Mouse (Mus musculus): Measurements from ENCODE around the gene Thap4. TPM values are rescaled to one million over a fixed set of nuclear protein-coding genes. Genes with fewer than 3 reads are reported as not detected.
"Not testable (repeated sequence)": the region's sequence is repeated elsewhere in the genome, so short reads cannot be mapped to it uniquely, and the experiment has no call there.

Thap4 gene
- polyA plus RNA-seq, 1 experiment from 2014 or later: 52.6 TPM

- no peak overlapping the region for H3K4me2 ChIP-seq (ENCODE audit: low read length)
- no peak overlapping the region for H3K4me3 ChIP-seq (ENCODE audit: low read length)
- H3K27me3 ChIP-seq (replicated peaks; ENCODE audit: control insufficient read depth, insufficient read depth, low read length): no peaks in the 10 kb centered on the region
- H3K9ac ChIP-seq (ENCODE audit: low read depth, low read length): no peak overlapping the region
- H3K9me3 ChIP-seq (ENCODE audit: control insufficient read depth, low read length): no peaks in the 10 kb centered on the region
- H3K4me1 ChIP-seq (ENCODE audit: control insufficient read depth, insufficient read depth, low read depth, low read length): no peaks in the 10 kb centered on the region
- peaks cover 54% of the 10 kb centered on the region for H3K36me3 ChIP-seq (ENCODE audit: control insufficient read depth, insufficient read depth, low read length)
- H3K27ac ChIP-seq (ENCODE audit: low read depth, low read length): no peak overlapping the region
- WGBS: 92% methylated on average over 5 of the region's 5 CpGs
- ATAC-seq: no peak
Observed at GRCm38 (mm10) chr1:93776686-93777085, 22.0 kb upstream of the Thap4 start.

- H3K9me3 ChIP-seq (ENCODE audit: control insufficient read depth, low read length): no peaks in the 10 kb centered on the region
- no peak overlapping the region for H3K4me2 ChIP-seq (ENCODE audit: low read length)
- no peak overlapping the region for H3K4me3 ChIP-seq (ENCODE audit: low read length)
- H3K27me3 ChIP-seq (replicated peaks; ENCODE audit: control insufficient read depth, insufficient read depth, low read length): no peaks in the 10 kb centered on the region
- 97% methylated on average over 3 of the region's 3 CpGs for WGBS
- H3K4me1 ChIP-seq (ENCODE audit: control insufficient read depth, insufficient read depth, low read depth, low read length): no peaks in the 10 kb centered on the region
- H3K27ac ChIP-seq (ENCODE audit: low read depth, low read length): no peak overlapping the region
- H3K36me3 ChIP-seq (ENCODE audit: control insufficient read depth, insufficient read depth, low read length): peaks cover 14% of the 10 kb centered on the region
- ATAC-seq: no peak
- no peak overlapping the region for H3K9ac ChIP-seq (ENCODE audit: low read depth, low read length)
Observed at GRCm38 (mm10) chr1:93769901-93770300, 15.2 kb upstream of the Thap4 start.

GRCm38 (mm10) chr1:93767600-93767999 is 12.9 kb upstream of the Thap4 start:
- no peak overlapping the region for H3K4me3 ChIP-seq (ENCODE audit: low read length)
- no peak for ATAC-seq

GRCm38 (mm10) chr1:93764871-93765591 is 10.4 kb upstream of the Thap4 start:
- H3K36me3 ChIP-seq (ENCODE audit: control insufficient read depth, insufficient read depth, low read length): no peaks in the 10 kb centered on the region; the same call in 1 of the 2 replicates
- H3K4me3 ChIP-seq (ENCODE audit: low read length): no peak overlapping the region
- no peak for ATAC-seq
- H3K27ac ChIP-seq (ENCODE audit: low read depth, low read length): no peak overlapping the region
- H3K4me2 ChIP-seq (ENCODE audit: low read length): no peak overlapping the region
- no peak overlapping the region for H3K9ac ChIP-seq (ENCODE audit: low read depth, low read length)
- H3K9me3 ChIP-seq (ENCODE audit: control insufficient read depth, low read length): no peaks in the 10 kb centered on the region
- H3K4me1 ChIP-seq (ENCODE audit: control insufficient read depth, insufficient read depth, low read depth, low read length): no peaks in the 10 kb centered on the region
- 95% methylated on average over 9 of the region's 9 CpGs for WGBS
- no peaks in the 10 kb centered on the region for H3K27me3 ChIP-seq (replicated peaks; ENCODE audit: control insufficient read depth, insufficient read depth, low read length)

More at GRCm38 (mm10) chr1:93767600-93767999, 12.9 kb upstream of the Thap4 start:
- H3K9ac ChIP-seq (ENCODE audit: low read depth, low read length): no peak overlapping the region
- H3K4me2 ChIP-seq (ENCODE audit: low read length): no peak overlapping the region
- no peaks in the 10 kb centered on the region for H3K27me3 ChIP-seq (replicated peaks; ENCODE audit: control insufficient read depth, insufficient read depth, low read length)
- no peaks in the 10 kb centered on the region; the same call in 1 of the 2 replicates for H3K36me3 ChIP-seq (ENCODE audit: control insufficient read depth, insufficient read depth, low read length)
- no peaks in the 10 kb centered on the region for H3K9me3 ChIP-seq (ENCODE audit: control insufficient read depth, low read length)
- H3K27ac ChIP-seq (ENCODE audit: low read depth, low read length): no peak overlapping the region
- WGBS: 94% methylated on average over 6 of the region's 6 CpGs
- no peaks in the 10 kb centered on the region for H3K4me1 ChIP-seq (ENCODE audit: control insufficient read depth, insufficient read depth, low read depth, low read length)

- ATAC-seq; H3K27me3 ChIP-seq (replicated peaks; ENCODE audit: control insufficient read depth, insufficient read depth, low read length): not testable (repeated sequence)
- WGBS: 92% methylated on average over 3 of the region's 3 CpGs
Observed at GRCm38 (mm10) chr1:93763531-93763930, 8.9 kb upstream of the Thap4 start.

GRCm38 (mm10) chr1:93760076-93760475 is 5.4 kb upstream of the Thap4 start:
- Histone ChIP-seq H3K27me3 (replicated peaks; ENCODE audit: control insufficient read depth, insufficient read depth, low read length) (no peaks in the 10 kb centered on the region), H3K9ac (ENCODE audit: low read depth, low read length) (no peak overlapping the region), H3K9me3 (ENCODE audit: control insufficient read depth, low read length) (no peaks in the 10 kb centered on the region), H3K4me3 (ENCODE audit: low read length) (no peak overlapping the region), H3K27ac (ENCODE audit: low read depth, low read length) (no peak overlapping the region), H3K4me2 (ENCODE audit: low read length) (no peak overlapping the region), H3K4me1 (ENCODE audit: control insufficient read depth, insufficient read depth, low read depth, low read length) (peaks cover 15% of the 10 kb centered on the region), H3K36me3 (ENCODE audit: control insufficient read depth, insufficient read depth, low read length) (no peaks in the 10 kb centered on the region)
- ATAC-seq: no peak
- WGBS: 92% methylated on average over 1 of the region's 1 CpGs

More at GRCm38 (mm10) chr1:93763531-93763930, 8.9 kb upstream of the Thap4 start:
- not testable (repeated sequence) for H3K4me2 ChIP-seq (ENCODE audit: low read length); H3K36me3 ChIP-seq (ENCODE audit: control insufficient read depth, insufficient read depth, low read length); H3K9me3 ChIP-seq (ENCODE audit: control insufficient read depth, low read length); H3K4me1 ChIP-seq (ENCODE audit: control insufficient read depth, insufficient read depth, low read depth, low read length); H3K9ac ChIP-seq (ENCODE audit: low read depth, low read length); H3K27ac ChIP-seq (ENCODE audit: low read depth, low read length); H3K4me3 ChIP-seq (ENCODE audit: low read length)

- Histone ChIP-seq H3K9ac (ENCODE audit: low read depth, low read length) (no peak overlapping the region), H3K27me3 (replicated peaks; ENCODE audit: control insufficient read depth, insufficient read depth, low read length) (no peaks in the 10 kb centered on the region), H3K4me2 (ENCODE audit: low read length) (peak overlapping the region; percentile 66), H3K9me3 (ENCODE audit: control insufficient read depth, low read length) (no peaks in the 10 kb centered on the region), H3K4me1 (ENCODE audit: control insufficient read depth, insufficient read depth, low read depth, low read length) (peaks cover 24% of the 10 kb centered on the region), H3K27ac (ENCODE audit: low read depth, low read length) (no peak overlapping the region), H3K36me3 (ENCODE audit: control insufficient read depth, insufficient read depth, low read length) (no peaks in the 10 kb centered on the region), H3K4me3 (ENCODE audit: low read length) (no peak overlapping the region)
- no peak for ATAC-seq
Observed at GRCm38 (mm10) chr1:93756154-93756553, 1.5 kb upstream of the Thap4 start.

GRCm38 (mm10) chr1:93755618-93756017 is 954 bp upstream of the Thap4 start:
- H3K9ac ChIP-seq (ENCODE audit: low read depth, low read length): peak overlapping the region; percentile 92
- no peaks in the 10 kb centered on the region for H3K9me3 ChIP-seq (ENCODE audit: control insufficient read depth, low read length)
- peak overlapping the region; percentile 66 for H3K4me2 ChIP-seq (ENCODE audit: low read length)
- H3K27ac ChIP-seq (ENCODE audit: low read depth, low read length): no peak overlapping the region
- 29% methylated on average over 7 of the region's 7 CpGs for WGBS
- no peaks in the 10 kb centered on the region for H3K27me3 ChIP-seq (replicated peaks; ENCODE audit: control insufficient read depth, insufficient read depth, low read length)
- no peak for ATAC-seq
- peaks cover 24% of the 10 kb centered on the region for H3K4me1 ChIP-seq (ENCODE audit: control insufficient read depth, insufficient read depth, low read depth, low read length)
- H3K4me3 ChIP-seq (ENCODE audit: low read length): peak overlapping the region; percentile 98
- H3K36me3 ChIP-seq (ENCODE audit: control insufficient read depth, insufficient read depth, low read length): no peaks in the 10 kb centered on the region

- Histone ChIP-seq H3K36me3 (ENCODE audit: control insufficient read depth, insufficient read depth, low read length) (no peaks in the 10 kb centered on the region), H3K27me3 (replicated peaks; ENCODE audit: control insufficient read depth, insufficient read depth, low read length) (no peaks in the 10 kb centered on the region), H3K9ac (ENCODE audit: low read depth, low read length) (peak overlapping the region; percentile 92), H3K4me3 (ENCODE audit: low read length) (peak overlapping the region; percentile 98), H3K9me3 (ENCODE audit: control insufficient read depth, low read length) (no peaks in the 10 kb centered on the region), H3K27ac (ENCODE audit: low read depth, low read length) (peak overlapping the region; percentile 82), H3K4me2 (ENCODE audit: low read length) (peak overlapping the region; percentile 66), H3K4me1 (ENCODE audit: control insufficient read depth, insufficient read depth, low read depth, low read length) (peaks cover 24% of the 10 kb centered on the region)
- ATAC-seq: no peak; the same call in 1 of the 2 replicates
- WGBS: under 1% methylated on average over 13 of the region's 13 CpGs
Observed at GRCm38 (mm10) chr1:93755291-93755610, 587 bp upstream of the Thap4 start.
